Mouse (Mus musculus): Measurements from ENCODE around the gene Slc45a3. TPM values are rescaled to one million over a fixed set of nuclear protein-coding genes. Genes with fewer than 3 reads are reported as not detected.

Gene Slc45a3
- total RNA-seq, 2 experiments from 2014 or later = 1.9 to 2.1 TPM

- intact Hi-C loops (cut with DNase I) = no loop called here
- no peak for DNase-seq
Measured at GRCm38 (mm10) chr1:131963085-131963951, 551 bp downstream of the Slc45a3 start.

DNA sequence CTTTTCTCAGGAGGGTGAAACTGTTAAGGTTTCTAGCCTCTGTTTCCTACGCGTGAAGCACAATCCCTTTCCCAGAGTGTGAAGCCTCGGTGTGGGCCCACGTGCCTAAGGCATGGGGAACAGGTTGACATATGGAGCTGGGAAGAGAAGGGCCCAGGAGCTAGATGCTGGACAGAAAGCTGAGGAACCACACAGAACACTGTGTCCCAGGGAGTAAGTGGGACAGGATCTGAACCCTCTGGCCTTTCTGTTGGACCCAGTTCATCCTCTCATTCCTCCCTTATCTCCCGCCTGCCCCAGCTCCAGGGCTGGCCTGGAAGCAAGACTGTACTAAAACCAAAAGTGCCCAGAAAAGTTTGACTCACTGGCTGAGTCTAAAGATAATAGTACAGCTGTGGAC is 1.3 kb downstream of the Slc45a3 start:
- no peak for DNase-seq
- intact Hi-C loops (cut with DNase I) = no loop called here

DNA sequence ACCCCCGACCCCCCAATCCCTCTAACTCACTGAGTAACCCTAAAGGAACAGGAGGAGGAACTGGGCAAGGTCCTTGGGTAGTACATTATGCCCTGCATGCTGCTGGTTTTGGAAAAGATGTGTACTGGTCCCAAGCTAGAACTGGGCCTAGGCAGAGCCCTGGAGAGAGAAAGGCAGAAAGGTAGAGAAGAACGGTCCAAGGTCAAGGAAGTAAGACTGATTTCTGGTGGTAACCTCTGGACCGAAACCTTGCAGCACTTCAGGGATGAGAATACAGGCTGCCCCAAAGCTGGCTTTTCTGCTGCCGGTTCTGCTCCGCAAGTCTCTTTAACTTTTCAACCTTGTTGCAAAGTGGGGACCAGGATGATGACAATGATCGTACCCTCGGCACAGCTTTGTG is 1.8 kb downstream of the Slc45a3 start:
- DNase-seq = no peak
- intact Hi-C loops (cut with DNase I) = no loop called here

GRCm38 (mm10) chr1:131965818-131966217 is 3.1 kb downstream of the Slc45a3 start:
- intact Hi-C loops (cut with DNase I) = no loop called here

GRCm38 (mm10) chr1:131967336-131967735 is 4.6 kb downstream of the Slc45a3 start:
- intact Hi-C loops (cut with DNase I) = no loop called here
- DNase-seq = no peak

More at GRCm38 (mm10) chr1:131965818-131966217, 3.1 kb downstream of the Slc45a3 start:
- no peak for DNase-seq

DNA sequence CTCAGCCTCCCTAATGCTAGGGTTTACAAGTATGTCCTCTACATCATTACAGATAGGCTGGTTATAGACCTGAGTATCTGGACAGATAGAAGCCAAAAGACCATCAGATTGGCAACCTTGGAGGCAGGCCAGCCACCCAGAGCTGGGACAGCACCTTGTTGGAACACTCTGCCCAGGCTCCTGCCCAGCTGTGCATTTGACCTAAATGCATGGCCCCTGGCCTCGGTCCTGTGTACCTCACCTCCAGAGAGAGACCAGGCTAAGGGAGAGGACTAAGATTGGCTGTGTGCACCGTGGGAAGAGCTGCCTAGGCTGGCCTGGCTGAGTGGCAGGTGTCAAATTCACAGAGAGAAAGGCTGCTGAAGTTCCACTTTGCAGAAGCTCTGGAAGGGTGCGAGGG is 5.8 kb downstream of the Slc45a3 start:
- intact Hi-C loops (cut with DNase I) = no loop called here
- no peak for DNase-seq

DNA sequence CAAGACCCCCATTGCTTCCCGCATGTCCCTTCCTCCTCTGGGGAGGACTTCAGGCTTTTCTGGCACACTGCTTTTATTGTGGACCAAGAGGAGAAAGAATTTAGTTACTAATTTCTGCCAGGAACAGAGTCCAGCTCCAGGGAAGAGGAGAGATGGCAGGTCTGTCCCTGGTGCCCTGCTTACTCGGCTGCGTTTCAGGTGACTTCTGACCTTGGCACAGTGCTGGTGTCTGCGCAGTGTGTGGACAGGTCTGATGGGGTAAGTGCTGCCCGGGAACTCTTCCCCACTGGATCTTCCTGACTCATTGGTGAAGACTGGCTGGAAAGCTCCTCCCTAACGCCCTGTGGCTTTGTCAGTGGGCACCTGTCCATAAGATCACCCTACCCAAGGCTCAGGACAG is 6.2 kb downstream of the Slc45a3 start:
- DNase-seq = no peak
- intact Hi-C loops (cut with DNase I) = no loop called here

DNA sequence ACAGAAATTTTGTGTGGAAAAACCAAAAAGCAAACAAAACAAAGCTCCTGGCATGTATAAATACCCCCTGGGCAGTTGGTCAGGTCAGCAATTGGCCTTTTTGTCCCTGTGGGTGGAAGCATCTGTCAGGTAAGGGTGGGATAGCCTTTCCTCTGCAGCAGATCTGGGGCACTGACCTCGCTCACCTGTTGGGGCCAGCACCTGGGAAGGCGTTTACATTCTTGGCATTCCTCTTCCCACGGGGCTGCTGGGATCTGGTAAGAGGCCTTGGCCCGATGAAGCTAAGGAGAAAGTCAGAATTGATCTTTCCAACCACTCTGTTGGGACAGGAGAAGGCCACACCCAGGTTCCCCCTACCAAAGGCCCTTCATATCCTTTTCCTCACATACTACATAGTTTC is 7.1 kb downstream of the Slc45a3 start:
- intact Hi-C loops (cut with DNase I) = no loop called here

DNA sequence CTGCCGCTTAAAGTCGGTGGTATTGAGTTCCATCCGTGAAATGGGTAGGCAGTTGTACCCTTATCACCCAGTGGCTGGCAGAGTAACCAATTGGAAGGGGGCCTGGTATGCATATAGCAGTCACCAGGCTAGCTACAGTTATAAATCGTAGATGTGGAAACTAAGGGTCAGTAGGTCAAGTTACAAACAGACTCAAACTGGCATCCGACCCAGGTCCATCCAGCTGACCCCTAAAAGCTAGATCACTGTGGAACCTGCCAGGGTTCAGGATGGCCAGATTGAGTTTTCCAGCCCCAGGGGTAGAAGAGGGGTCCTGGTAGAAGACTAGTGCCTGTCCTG is 7.5 kb downstream of the Slc45a3 start:
- no peak for DNase-seq
- intact Hi-C loops (cut with DNase I) = no loop called here

More for the DNA sequence above, 7.1 kb downstream of the Slc45a3 start:
- no peak for DNase-seq

GRCm38 (mm10) chr1:131970661-131971520 is 8.1 kb downstream of the Slc45a3 start:
- DNase-seq = no peak
- intact Hi-C loops (cut with DNase I) = no loop called here

- intact Hi-C loops (cut with DNase I) = no loop called here
Measured at GRCm38 (mm10) chr1:131971771-131972497, 9.2 kb downstream of the Slc45a3 start.

GRCm38 (mm10) chr1:131972498-131973334 is 9.9 kb downstream of the Slc45a3 start:
- intact Hi-C loops (cut with DNase I) = no loop called here
- DNase-seq = no peak

More at GRCm38 (mm10) chr1:131971771-131972497, 9.2 kb downstream of the Slc45a3 start:
- no peak for DNase-seq

- DNase-seq = no peak
- intact Hi-C loops (cut with DNase I) = no loop called here
Measured at GRCm38 (mm10) chr1:131973991-131974390, 11.2 kb downstream of the Slc45a3 start.

- no peak for DNase-seq
- intact Hi-C loops (cut with DNase I) = no loop called here
Measured at GRCm38 (mm10) chr1:131976886-131977285, 14.1 kb downstream of the Slc45a3 start.

GRCm38 (mm10) chr1:131980471-131980870 is 17.7 kb downstream of the Slc45a3 start:
- intact Hi-C loops (cut with DNase I) = loop anchor here (2.0 to 5.0 kb wide), 4 partner anchors 43 to 137 kb away; no protein-coding TSS in a partner anchor
- DNase-seq = no peak

GRCm38 (mm10) chr1:131981378-131982013 is 18.7 kb downstream of the Slc45a3 start:
- intact Hi-C loops (cut with DNase I) = loop anchor here (2.0 to 5.0 kb wide), 4 partner anchors 44 to 136 kb away; no protein-coding TSS in a partner anchor
- peak; percentile 56 to 58 for DNase-seq

DNA sequence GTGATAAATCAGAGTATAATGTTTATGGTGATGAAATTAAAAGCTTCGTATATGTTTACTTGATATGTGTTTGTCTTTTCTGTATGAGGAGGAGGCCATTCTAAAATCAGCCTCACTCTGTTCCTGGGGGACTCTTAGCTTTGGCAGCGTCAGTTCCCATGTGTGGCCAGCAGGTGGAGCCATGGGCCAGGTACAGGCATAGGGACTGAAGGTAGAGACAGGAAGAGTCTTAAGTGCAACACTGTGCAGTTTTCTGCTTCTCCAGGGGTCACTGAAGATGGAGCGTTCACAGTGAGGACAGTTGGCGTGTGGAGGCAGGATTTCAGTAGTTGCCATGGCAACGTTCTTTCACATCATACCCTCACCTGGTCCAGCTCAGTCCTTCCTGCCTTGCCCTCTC is 20.1 kb downstream of the Slc45a3 start:
- peak; percentile 58 to 65 for DNase-seq
- intact Hi-C loops (cut with DNase I) = loop anchor here (5.0 kb wide), 3 partner anchors 46 to 134 kb away; no protein-coding TSS in a partner anchor

- intact Hi-C loops (cut with DNase I) = loop anchor here (5.0 kb wide), 3 partner anchors 47 to 133 kb away; no protein-coding TSS in a partner anchor
- DNase-seq = no peak
Measured at GRCm38 (mm10) chr1:131983806-131984205, 21.0 kb downstream of the Slc45a3 start.

- DNase-seq = no peak
- intact Hi-C loops (cut with DNase I) = no loop called here
Measured at GRCm38 (mm10) chr1:131987432-131987831, 24.7 kb downstream of the Slc45a3 start.

All from gastrocnemius, postnatal 36 days (tissue).